Mouse (Mus musculus) kidney, adult 2 months (tissue): Measurements from ENCODE around the gene Gm8180.
"Not testable (repeated sequence)": the region's sequence is repeated elsewhere in the genome, so short reads cannot be mapped to it uniquely, and the experiment has no call there.

Experiments
- CTCF ChIP-seq: fragments of 200-500 bp; conservative IDR thresholded peaks from 2 replicates; pipeline ENCODE4 v1.5.1; 2011; ENCODE audit warnings: low read depth, mild to moderate bottlenecking, control low read depth, low read length, moderate library complexity, mixed read lengths; ENCODE audit not compliant: insufficient read depth, insufficient read length
- POLR2A ChIP-seq: fragments of 200-500 bp; IDR thresholded peaks from one replicate; pipeline ENCODE4 v1.6.1; 2011; ENCODE audit warnings: low read depth, low read length, control low read depth

DNA sequence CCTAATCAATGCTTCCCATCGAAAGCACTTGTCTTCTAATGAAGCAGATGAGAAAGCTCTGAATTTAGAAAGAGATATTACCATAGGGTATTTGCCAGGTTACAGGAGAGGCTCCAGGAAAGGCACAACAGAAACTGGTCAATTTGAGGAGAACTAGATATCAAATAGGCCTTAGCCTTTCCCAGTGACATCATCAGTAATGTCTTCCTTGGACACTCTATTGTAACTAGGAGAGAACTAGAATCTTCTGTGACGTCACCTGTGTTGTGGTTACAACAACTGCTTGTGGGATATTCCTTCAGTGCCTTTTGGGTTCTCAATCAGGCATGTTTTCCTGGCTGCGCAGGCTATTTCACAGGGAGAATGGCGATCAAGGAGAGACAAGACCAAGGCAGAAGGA lies 37.0 kb downstream of the Gm8180 start, which contains the start of gene Gm6526:
- not testable (repeated sequence) for TF ChIP-seq POLR2A, CTCF
